Comparison of ENCODE assay signal across 9 mouse cellular contexts in genomic region chr13:51716350-51717263, GRCm38 (mm10).
DNase-seq lines count a peak whose midpoint lies in the region; ATAC-seq and TF ChIP-seq lines count a peak whose summit lies in the region.
"Had no signal": no experiment of that assay in that cellular context is flagged by ENCODE, and none has a peak within 500 bp of the region (broad histone marks: within the 10 kb centered on the region; RNA-seq: fewer than 3 reads in every experiment).

No protein-coding gene starts in this region.

- H3K4me1 ChIP-seq in intestine, postnatal 0 days (replicated peaks; ENCODE audit: control insufficient read depth, insufficient read depth, low read length) = no peaks in the 10 kb centered on the region
- H3K4me1 ChIP-seq: embryonic facial prominence, embryonic 13.5 days had no signal

- H3K4me2 ChIP-seq in intestine, postnatal 0 days (replicated peaks; ENCODE audit: low read depth) = no peak overlapping the region
- H3K4me2 ChIP-seq: embryonic facial prominence, embryonic 13.5 days had no signal

- WGBS in intestine, postnatal 0 days = 73% methylated on average over 8 of the region's 8 CpGs

- H3K9ac ChIP-seq in intestine, postnatal 0 days (ENCODE audit: low read depth, low read length) = no peak overlapping the region
- H3K9ac ChIP-seq: embryonic facial prominence, embryonic 13.5 days had no signal

- H3K27ac ChIP-seq in intestine, postnatal 0 days (ENCODE audit: low read depth, low read length) = no peak overlapping the region
- H3K27ac ChIP-seq: embryonic facial prominence, embryonic 13.5 days had no signal

- DNase-seq in kidney, adult 18-20 months = peak; percentile 28
- no peak for DNase-seq in kidney, adult 8-10 months
- DNase-seq in MN1 (ENCODE audit: low spot score) = peak; percentile 74
- DNase-seq in cerebellum, postnatal 14 days = peak; percentile 66 to 79
- DNase-seq in heart, postnatal 4 days = peak; percentile 70
- DNase-seq in left cerebral cortex, adult 11 months (ENCODE audit: low spot score) = no peak
- no peak for DNase-seq in right cerebral cortex, postnatal 4 days

- H3K36me3 ChIP-seq in intestine, postnatal 0 days (ENCODE audit: control insufficient read depth, insufficient read depth) = 0 out of 2 replicates have a peak, but pooled peaks cover 4% of the 10 kb centered on the region

- H3K27me3 ChIP-seq in intestine, postnatal 0 days (replicated peaks; ENCODE audit: control insufficient read depth, insufficient read depth, low read length) = no peaks in the 10 kb centered on the region
- H3K27me3 ChIP-seq: embryonic facial prominence, embryonic 13.5 days had no signal

- TF ChIP-seq CTCF in intestine, postnatal 0 days (IDR thresholded peaks at IDR 0.05; ENCODE audit: low read depth) = no peak

- no peaks in the 10 kb centered on the region for H3K9me3 ChIP-seq in intestine, postnatal 0 days (ENCODE audit: control insufficient read depth)
- H3K9me3 ChIP-seq: embryonic facial prominence, embryonic 13.5 days had no signal

- no peak for ATAC-seq in intestine, postnatal 0 days

- no peak overlapping the region for H3K4me3 ChIP-seq in intestine, postnatal 0 days (ENCODE audit: low read depth, low read length)
- H3K4me3 ChIP-seq: embryonic facial prominence, embryonic 13.5 days had no signal

Comparison
In these comparisons a context has a peak if more than half of its experiments do, and no peak if none do; other contexts are left out.
1. DNase-seq: peak in kidney, adult 18-20 months (single experiment), MN1 (single experiment), cerebellum, postnatal 14 days (2 of 2) and heart, postnatal 4 days (single experiment); none in kidney, adult 8-10 months (0 of 2), left cerebral cortex, adult 11 months (single experiment) and right cerebral cortex, postnatal 4 days (single experiment).